Mouse (Mus musculus) liver, postnatal 0 days (tissue): ENCODE data around the gene Btnl2.

Source experiments
- CTCF ChIP-seq: sonication (generic); IDR thresholded peaks from 2 replicates; pipeline ENCODE4 v1.5.1; 2016; ENCODE audit warnings: antibody characterized with exemption, low read depth
- EP300 ChIP-seq: IDR thresholded peaks from 2 replicates; pipeline ENCODE4 v1.6.1; 2016; ENCODE audit warnings: antibody characterized with exemption, low read depth, mild to moderate bottlenecking

DNA sequence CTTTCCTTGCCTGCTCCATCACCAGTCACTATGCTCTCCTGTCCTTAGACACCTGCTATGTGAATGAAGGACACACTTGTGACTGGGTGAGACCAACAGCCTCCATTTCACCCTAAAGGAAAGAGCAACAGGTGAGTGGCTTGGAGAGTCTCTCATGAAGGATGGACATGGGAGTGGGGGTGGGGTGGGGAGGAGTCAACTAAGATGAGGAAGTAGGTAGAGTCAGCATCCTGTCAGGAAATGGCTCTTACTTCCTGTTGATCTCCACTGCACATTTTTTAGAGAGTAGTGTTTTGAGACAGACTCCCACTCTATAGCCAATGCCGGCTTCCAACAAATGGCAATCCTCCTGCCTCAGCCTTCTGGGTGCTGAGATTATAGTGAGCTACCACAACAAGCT lies 318 bp downstream of the Btnl2 start:
- TF ChIP-seq CTCF: no peak
- no peak for TF ChIP-seq EP300
